Mouse (Mus musculus): ENCODE measurements around the gene Gramd1a.

The Gramd1a gene

DNA sequence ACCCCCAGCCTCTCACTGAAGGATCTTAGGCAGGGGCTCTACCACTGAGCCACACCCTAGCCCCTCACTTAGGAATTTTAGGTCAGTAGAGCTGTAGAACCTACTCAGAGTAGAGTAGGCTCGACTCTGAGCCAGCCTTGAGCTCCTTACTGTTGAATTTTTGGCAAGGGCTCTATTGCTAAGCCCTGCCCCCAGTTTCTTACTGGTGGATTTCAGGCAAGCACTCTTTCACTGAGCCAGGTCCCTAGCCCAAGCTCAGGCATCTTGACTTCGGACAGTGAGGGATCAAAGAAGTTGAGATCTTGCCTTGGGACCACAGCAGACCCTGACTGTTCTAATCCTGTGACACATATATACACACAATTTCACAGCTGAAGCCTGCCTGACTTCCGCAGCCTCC lies 32.0 kb downstream of the Gramd1a start:
- DNase-seq (ENCODE audit: extremely low spot score, low read depth, low spot score): no peak

DNA sequence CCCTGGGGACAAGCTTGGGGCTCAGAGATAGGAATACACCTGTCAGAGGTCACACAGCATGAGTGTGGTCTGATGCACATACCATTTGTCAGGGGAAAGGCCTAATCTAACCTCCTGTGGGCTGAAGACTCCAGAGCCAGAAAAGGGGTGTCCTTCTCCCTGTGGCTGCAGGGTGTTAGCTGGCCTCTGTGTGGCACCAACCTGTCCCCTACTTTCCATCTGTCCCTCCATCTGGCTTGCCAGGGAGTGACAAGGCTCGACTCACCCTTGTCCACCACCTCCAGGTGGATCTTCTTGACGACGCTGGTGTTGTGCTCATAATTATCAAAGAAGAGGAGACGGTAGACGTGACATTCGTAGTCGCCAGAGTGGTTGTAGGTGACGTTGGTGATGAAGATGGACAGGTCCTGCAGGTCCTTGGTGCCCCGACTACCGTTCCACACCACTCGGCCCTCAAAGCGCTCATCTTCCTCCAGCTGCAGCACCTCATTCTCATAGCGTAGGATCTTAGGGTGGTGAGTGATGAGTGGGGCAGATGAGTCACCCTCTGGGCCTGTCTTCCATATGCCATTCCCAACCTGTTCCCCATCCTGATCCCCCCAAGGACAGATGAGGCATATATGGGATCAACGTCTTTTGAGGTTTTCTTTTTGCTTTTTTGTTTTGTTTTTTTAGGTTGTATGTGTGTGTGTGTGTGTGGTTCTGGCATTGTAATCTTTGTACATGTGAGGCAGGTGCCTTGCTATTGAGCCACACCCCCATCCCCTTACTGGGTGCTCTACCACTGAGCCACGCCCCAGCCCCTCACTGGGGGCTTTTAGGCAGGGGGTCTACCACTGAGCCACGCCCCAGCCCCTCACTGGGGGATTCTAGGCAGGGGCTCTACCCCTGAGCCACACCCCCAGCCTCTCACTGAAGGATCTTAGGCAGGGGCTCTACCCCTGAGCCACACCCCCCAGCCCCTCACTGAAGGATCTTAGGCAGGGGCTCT lies 32.8 kb downstream of the Gramd1a start:
- no peak for DNase-seq (ENCODE audit: extremely low spot score, low read depth, low spot score)

DNA sequence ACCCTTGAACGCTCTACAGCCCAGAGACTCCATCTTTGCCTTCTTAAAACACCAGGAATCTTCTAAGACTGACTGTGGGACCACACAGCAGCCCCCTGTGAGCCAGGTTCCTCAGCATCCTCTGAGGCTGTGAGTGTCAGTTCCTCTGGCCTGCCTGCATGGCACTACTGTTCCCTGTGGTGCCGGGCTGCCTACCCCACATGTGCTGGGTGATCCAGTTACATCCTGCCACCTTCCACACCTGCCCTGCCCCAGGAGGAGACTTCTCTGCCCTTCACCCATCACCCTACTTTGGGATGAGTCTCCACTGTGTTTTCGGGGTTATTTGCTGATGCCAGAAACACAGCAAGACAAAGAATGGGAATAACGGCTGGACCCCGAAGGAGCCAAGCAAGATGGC lies 36.1 kb downstream of the Gramd1a start:
- no peak for DNase-seq (ENCODE audit: extremely low spot score, low read depth, low spot score)

DNA sequence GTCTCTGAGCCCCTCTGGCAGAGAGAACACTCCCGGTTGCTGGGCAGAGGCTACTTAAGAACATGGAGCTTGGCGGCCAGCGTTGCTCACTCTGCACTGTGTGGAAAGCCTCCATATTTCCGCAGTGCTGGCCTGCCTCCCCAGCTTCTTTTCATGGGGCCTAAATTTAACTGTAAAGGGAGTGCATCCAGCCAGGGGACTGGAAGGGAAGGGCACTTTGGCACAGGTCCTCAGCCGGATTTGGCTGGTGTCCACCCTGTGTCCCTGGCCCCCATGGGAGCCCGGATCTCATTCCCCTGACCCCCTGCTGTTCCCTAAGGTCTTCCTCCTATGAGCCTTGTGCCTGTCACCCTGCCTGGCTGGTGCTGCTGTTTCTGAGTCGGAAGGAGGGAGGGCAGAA lies 37.2 kb downstream of the Gramd1a start:
- no peak for DNase-seq (ENCODE audit: extremely low spot score, low read depth, low spot score)

DNA sequence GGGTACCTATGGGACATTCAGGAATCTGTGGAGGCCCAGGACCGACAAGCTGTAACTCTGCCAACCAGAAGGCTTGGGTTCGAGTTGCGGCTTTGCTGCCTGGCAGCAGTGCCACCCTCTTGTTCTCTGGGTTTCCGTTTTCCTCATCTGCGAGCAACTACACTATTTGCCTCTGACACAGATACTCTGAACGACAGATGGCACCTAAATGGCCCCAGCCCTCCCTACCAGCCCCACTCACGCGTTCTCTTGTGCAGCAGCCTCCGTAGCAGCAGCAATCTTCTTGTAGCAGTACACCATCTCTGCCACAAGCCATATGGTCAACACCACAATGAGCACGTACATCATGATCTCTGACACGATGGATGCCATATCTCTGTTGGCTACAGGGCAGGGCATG lies 38.2 kb downstream of the Gramd1a start:
- DNase-seq (ENCODE audit: extremely low spot score, low read depth, low spot score): no peak

DNA sequence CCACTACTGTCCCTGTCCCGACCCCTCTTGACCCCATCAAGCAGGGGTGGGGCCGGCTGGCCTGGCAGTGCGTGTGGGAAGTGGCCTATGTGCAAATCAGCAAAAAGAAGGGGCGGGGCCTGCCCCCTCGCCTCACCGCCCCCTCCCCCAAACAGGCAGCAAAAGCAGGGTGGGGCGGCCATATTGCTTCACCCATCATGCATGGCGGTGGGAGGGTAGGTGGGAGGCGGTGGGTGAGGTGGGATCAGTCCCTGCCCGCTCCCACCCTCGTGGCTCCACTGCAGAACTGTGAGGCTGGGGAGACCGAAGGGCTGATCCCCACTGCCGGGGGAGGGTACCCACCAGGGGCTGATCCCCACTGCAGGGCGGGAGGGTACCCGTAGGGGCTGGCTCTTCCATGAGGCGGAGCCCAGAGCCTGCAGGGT lies 39.0 kb downstream of the Gramd1a start:
- no peak for DNase-seq (ENCODE audit: extremely low spot score, low read depth, low spot score)

DNA sequence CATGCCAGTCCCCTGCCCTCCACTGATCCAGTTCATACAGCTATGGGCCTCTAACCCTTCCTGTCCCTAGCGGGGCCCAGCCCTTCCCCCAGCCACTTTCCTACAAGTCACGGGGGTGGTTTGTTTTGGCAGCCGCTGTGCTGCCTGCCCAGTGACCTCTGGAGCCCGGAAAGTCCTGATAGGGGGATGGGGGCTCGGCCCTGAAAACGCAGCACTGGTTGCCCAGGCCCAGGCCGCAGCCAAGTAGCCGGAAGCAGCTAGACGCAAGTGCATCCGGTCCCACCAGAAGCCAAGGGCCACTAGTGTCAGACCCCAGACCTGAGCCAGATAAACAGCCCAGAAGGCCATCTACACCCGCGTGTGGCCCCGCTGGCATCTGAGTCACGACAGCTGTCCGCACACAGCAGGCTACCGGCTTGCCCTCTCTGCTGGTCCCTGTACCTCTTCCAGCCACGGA lies 40.1 kb downstream of the Gramd1a start:
- no peak for DNase-seq (ENCODE audit: extremely low spot score, low read depth, low spot score)

DNA sequence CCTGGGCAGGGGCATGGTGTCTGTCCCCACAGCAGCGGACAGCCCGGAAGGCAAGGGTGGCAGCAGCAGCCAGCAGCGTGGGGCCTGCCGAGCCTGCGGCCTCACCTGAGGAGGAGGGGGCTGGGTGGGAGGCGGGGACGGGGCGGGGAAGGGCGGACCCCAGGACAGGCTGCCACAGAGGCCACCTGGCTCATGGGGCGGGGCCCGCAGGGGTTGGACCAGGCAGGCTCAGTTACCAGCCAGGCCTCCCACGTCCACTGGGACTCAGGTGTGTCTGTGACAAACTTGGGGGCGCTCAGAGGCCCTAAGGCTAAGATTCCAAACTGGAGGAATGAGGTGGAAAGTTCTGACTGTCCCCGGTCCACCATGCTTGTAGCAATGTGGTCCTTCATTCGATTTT lies 40.5 kb downstream of the Gramd1a start, which contains the start of gene Hpn:
Hpn (minus strand) TSS at position 109 of the 400 bp plus-strand sequence.
- DNase-seq (ENCODE audit: extremely low spot score, low read depth, low spot score): no peak

DNA sequence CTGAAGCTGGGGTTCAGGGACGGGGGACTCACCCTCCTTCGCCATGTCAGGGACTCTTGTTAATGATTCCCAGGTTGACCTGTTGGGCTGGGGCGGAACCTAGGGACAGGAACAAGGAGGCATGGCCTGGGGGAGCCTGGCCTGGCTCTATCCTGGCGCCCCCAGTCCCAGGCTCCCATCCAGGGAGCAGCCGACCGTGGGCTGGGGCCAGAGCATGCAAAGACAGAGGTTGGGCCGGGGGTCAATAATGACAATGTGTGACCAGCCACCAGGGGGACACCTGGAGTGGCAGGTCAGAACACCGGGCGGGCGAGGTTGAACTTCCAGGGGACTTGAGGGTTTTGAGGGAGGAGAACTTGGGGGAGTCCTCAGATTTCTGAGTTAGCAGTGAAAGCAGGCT lies 41.0 kb downstream of the Gramd1a start:
- no peak for DNase-seq (ENCODE audit: extremely low spot score, low read depth, low spot score)

DNA sequence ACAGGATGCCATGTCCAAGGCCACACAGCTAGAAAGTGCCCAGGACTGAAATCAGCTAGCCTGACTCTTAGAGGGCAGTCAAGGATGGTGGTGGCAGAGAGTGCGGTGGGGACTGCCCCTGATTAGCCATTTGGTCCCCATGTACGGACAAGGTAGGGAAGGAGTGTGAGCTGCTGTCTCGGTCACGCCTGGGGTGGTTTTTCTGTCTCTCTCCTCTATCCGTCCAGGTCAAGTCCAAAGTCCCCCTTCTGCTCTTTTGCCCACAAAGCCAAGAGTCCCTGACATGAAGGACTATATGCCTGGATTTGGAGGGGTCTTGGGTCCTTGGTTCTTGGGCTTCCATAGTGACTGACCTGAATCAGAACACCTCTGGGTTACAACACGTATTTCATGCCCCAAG lies 41.9 kb downstream of the Gramd1a start:
- no peak for DNase-seq (ENCODE audit: extremely low spot score, low read depth, low spot score)

DNA sequence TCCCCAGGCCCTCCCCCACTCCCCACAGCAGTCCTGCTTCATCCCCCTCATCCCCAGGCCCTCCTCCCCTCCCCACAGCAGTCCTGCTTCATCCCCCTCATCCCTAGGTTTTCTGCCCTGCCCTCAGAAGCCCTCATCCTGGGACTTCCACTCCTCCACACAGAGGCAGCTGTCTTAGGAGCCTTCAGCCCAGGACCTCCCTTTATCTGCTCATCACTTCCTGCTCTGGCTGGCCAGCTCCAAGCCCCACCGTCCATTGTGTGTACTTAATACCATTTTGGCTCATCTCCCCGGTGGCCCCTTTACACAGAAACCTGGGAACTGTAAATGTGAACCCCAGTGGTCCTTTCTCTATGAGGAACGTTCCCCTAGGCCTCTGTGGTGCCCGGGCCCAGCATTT lies 43.7 kb downstream of the Gramd1a start:
- no peak for DNase-seq (ENCODE audit: extremely low spot score, low read depth, low spot score)

DNA sequence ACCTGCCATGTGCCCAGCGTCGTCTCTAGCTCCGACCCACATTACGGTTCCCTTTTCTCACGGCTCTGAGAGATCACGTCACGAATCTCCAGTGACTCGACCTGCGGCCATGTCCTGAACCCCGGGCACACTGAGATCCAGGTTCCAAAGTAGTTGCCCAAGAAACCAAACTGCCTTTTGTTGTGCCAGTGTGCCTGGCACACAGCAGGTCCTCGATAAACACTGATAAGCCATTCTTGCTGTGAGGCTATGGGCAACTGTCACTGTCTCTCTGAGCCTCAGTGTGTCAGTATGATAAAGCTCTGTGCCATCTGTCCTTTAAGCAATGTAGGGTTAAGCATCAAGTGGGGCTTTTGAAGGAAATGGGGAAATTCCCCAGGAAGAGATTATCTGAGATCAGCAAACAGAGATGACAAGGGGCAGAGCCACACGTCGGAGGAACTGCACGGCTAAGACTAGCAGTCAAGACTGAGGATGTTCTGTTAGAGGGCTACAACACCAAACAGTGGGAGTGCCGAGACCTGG lies 44.8 kb downstream of the Gramd1a start:
- no peak for DNase-seq (ENCODE audit: extremely low spot score, low read depth, low spot score)

DNA sequence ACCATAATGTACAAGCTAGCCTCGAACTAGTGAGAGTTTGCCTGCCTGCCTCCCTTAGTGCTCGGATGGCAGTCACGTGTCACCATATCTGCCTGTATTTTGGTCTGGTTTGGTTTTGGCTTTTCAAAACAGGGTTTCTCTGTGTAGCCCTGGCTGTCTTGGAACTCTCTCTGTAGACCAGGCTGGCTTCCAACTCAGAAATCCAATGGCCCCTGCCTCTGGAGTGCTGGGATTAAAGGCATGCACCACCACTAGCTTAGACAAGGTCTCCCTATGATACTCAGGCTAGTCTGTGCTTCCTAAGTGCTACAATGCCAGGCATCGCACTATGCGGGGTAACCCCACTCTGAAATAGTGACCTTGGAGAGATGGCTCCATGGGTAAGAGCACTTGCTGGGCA lies 45.9 kb downstream of the Gramd1a start:
- DNase-seq (ENCODE audit: extremely low spot score, low read depth, low spot score): no peak

DNA sequence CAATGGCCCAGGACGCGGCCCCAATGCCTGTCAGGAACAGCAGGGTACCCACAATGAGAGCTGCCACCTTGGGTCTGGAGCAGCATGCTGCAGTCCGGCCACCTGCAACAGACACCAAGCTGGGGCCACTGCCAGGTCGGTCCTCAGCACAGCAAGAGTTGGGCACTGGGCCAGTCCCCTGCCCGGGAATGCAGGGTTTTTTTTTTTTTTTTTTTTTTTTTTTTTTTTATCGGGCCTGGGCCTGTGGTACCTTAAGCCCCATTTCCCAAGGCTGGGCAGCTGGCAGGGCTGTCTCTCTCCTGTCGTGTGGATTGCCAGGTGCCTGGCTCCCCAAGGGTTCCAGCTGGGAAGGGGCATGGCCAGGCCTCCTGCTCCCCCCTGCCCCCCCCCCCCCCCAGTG lies 46.6 kb downstream of the Gramd1a start:
- DNase-seq (ENCODE audit: extremely low spot score, low read depth, low spot score): no peak

DNA sequence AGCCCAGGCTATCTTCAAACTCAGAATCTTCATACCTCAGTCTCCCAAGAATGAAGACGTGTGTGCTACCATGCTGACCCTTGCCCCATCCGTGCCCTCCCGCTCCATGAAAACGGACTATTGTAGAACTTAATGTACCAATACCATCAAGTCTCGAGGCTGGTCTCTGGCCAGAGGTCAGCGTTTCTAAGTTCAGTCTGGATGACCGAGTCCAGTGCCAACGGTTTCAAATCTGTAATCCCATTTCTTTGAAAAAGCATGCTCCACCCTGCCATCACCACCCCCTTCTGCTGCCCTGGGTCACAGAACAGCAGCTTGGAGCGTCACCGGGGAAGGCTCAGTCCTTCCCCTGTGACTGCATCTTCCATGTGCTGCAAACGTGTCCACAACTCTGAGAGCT lies 47.9 kb downstream of the Gramd1a start:
- no peak for DNase-seq (ENCODE audit: extremely low spot score, low read depth, low spot score)

DNA sequence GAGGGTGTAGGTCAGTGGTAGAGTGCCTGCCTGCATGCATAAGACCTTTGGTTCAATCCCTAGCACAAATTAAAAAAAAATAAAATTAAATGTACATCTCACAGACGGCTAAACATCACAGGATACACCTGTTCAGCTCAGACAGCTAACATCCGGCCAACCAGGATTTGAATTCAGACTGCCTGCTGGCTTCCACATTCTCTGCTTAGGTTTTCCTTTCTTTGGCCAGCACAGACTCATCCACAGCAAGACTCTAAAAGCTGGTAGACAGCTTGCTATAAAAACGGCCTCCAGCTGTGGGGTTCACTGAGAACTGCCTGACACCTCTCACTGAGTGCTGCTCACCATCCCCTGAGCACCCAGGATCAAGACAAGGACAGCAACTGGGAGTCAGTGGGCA lies 49.5 kb downstream of the Gramd1a start:
- no peak for DNase-seq (ENCODE audit: extremely low spot score, low read depth, low spot score)

DNA sequence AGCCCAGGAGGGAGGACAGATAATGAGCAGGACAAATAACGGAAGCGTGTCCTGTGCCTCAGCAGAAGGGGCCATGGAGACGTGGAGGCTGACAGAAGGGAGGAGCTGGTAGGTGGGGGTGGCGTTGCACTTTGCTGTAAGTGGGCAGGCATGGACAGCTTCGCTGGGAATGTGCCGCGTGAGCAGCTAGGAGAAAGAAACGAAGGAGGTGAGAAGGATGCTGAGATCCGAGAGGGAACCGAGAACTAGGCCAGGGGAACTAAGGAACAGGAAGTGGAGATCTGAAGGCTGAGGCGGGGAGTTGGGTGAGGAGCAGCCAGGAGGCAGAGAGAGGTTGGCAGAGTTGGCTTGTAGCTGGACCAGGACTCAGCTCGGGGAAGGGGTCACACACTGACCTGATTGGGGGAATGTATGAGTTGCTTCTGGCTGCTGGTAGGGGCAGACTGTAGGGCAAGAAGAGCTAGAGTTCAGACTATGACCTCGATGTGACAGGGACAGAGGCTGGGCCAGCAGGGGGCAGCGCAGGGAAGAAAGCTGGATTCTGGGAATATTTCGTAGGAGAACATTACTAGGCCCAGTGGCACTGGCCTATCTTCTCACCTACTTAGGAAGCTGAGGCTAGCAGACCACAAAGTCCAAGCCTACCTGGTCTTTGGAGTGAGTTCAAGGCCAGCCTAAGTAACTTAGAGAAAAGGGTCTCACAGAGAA lies 50.5 kb downstream of the Gramd1a start:
- DNase-seq (ENCODE audit: extremely low spot score, low read depth, low spot score): no peak

DNA sequence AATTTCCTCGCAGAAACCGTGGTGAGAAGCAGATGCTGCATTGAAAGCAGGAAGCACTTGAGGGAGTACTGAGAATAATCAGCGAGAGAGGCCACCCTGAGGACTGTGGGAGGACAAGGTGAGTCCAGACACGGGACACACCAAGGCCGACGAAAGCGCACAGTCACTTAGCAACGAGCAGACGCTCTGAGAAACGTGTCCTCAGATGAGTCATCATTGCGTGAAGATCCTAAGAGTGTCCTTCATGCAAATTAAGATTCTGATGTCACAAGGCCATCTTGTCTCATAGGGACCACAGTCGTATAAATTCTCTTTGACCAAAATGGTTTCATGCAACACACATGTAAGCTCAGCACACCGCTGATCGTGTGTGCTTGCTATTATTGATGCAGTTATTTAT lies 54.9 kb downstream of the Gramd1a start:
- DNase-seq (ENCODE audit: extremely low spot score, low read depth, low spot score): no peak

DNA sequence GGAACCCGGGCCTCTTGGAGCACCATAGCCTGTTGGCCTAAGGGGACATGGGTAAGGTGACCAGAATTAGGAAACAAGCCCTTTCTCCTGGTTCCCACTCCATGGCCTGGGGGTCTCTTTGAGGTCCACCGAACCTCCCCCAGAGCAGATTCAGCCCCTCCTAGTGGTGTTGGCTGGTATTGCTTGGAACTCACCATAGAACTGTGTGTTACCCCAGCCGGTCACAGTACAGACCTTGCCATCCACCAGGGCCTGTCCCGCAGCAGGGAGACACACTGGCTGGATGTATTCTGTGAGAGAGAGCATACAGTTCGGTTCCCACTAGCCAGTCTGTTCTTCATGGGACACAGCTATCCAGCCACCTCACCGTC lies 56.1 kb downstream of the Gramd1a start:
- no peak for DNase-seq (ENCODE audit: extremely low spot score, low read depth, low spot score)

DNA sequence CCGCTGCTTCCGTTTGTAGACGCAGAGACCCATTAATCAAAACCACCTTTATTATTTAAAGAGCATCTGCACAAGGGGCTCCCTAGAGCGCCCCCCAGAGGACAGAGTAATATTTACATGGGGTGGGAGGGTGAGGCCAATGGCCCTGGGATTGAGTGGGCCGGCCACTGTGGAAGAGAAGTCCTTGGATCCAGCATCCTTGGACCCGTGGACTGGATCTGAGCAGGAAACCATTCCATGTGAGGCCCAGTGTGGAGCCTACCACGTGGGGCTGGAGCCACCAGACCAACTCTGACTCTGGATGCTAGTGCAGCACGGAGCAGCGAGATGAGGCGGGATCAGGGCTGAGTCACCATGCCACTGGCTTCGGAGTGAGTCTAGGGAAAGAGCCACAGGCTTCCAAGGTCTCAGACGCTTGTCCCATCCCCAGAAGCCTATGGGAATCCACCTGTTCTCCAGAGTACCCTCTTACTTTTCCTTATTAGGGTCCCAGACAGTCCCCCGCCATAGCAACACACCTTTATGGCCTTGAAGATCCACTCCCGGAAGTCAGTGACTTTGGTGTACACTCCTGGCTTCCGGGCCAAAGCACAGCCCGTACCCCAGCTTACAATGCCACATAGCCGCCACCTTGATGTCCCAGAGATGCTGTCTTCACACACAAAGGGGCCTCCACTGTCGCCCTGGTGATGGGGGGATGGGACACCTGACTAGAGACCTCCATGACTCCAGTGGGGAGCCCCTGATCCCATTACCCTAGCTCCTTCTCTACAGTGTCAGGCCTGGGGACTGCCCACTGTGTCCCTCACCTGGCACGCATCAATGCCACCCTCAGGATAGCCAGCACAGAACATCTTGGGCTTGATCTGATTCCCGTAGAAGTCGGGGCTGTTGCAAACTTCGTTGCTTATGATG lies 56.7 kb downstream of the Gramd1a start:
- no peak for DNase-seq (ENCODE audit: extremely low spot score, low read depth, low spot score)
